ENCODE assay signal across 8 mouse cellular contexts in genomic region chr1:51596935-51597820, GRCm38 (mm10).
A peak's percentile ranks its signal among the peaks of the same experiment; 100 is the strongest.
DNase-seq lines count a peak whose midpoint lies in the region; ATAC-seq and TF ChIP-seq lines count a peak whose summit lies in the region.

No protein-coding gene starts in this region.

- no peak overlapping the region for H3K4me3 ChIP-seq in forebrain, embryonic 15.5 days
- no peak overlapping the region for H3K4me3 ChIP-seq in liver, postnatal 0 days (ENCODE audit: low read depth, low read length)
- H3K4me3 ChIP-seq in neural tube, embryonic 14.5 days (ENCODE audit: low read depth, low read length), result no peak overlapping the region

- no peak for TF ChIP-seq EP300 in liver, postnatal 0 days (IDR thresholded peaks at IDR 0.05; ENCODE audit: low read depth)

- peak; percentile 94 for ATAC-seq in forebrain, embryonic 15.5 days (replicated peaks)
- ATAC-seq in liver, postnatal 0 days, result peak; percentile 82
- ATAC-seq in neural tube, embryonic 14.5 days (ENCODE audit: low read depth), result peak; percentile 94

- intact Hi-C loops in heart, postnatal 25 days (cut with DNase I), result loop anchor here (1.0 to 5.0 kb wide), 2 partner anchors 138 to 635 kb away; no protein-coding TSS in a partner anchor

- H3K4me2 ChIP-seq in forebrain, embryonic 15.5 days (replicated peaks), result no peak overlapping the region
- peak overlapping the region; percentile 29 for H3K4me2 ChIP-seq in liver, postnatal 0 days (ENCODE audit: low read depth, low read length)
- H3K4me2 ChIP-seq in neural tube, embryonic 14.5 days (ENCODE audit: low read depth, low read length), result no peak overlapping the region

- no peaks in the 10 kb centered on the region for H3K36me3 ChIP-seq in forebrain, embryonic 15.5 days
- no peaks in the 10 kb centered on the region for H3K36me3 ChIP-seq in liver, postnatal 0 days (replicated peaks; ENCODE audit: insufficient read depth, low read length)
- H3K36me3 ChIP-seq in neural tube, embryonic 14.5 days (ENCODE audit: control insufficient read depth, insufficient read depth, low read length), result no peaks in the 10 kb centered on the region

- no peak overlapping the region for H3K9ac ChIP-seq in forebrain, embryonic 15.5 days (replicated peaks)
- H3K9ac ChIP-seq in liver, postnatal 0 days (replicated peaks), result no peak overlapping the region
- H3K9ac ChIP-seq in neural tube, embryonic 14.5 days (replicated peaks; ENCODE audit: low read depth, low read length), result no peak overlapping the region

- no peaks in the 10 kb centered on the region for H3K4me1 ChIP-seq in forebrain, embryonic 15.5 days
- H3K4me1 ChIP-seq in liver, postnatal 0 days (ENCODE audit: insufficient read depth), result no peaks in the 10 kb centered on the region
- no peaks in the 10 kb centered on the region for H3K4me1 ChIP-seq in neural tube, embryonic 14.5 days (ENCODE audit: control insufficient read depth, insufficient read depth, low read length)

- WGBS in forebrain, embryonic 15.5 days, result 60% methylated on average over 18 of the region's 18 CpGs
- 18% methylated on average over 18 of the region's 18 CpGs for WGBS in liver, postnatal 0 days (ENCODE audit: insufficient replicate concordance)
- WGBS in neural tube, embryonic 14.5 days, result 48% methylated on average over 18 of the region's 18 CpGs

- no peaks in the 10 kb centered on the region for H3K9me3 ChIP-seq in forebrain, embryonic 15.5 days
- H3K9me3 ChIP-seq in liver, postnatal 0 days (ENCODE audit: low read length), result no peaks in the 10 kb centered on the region
- H3K9me3 ChIP-seq in neural tube, embryonic 14.5 days (ENCODE audit: control insufficient read depth, low read length), result no peaks in the 10 kb centered on the region

- H3K27ac ChIP-seq in forebrain, embryonic 15.5 days (replicated peaks), result no peak overlapping the region
- no peak overlapping the region for H3K27ac ChIP-seq in liver, postnatal 0 days (ENCODE audit: low read depth)
- no peak overlapping the region for H3K27ac ChIP-seq in neural tube, embryonic 14.5 days (ENCODE audit: low read depth, low read length)

- TF ChIP-seq CTCF in liver, postnatal 0 days (IDR thresholded peaks at IDR 0.05; ENCODE audit: low read depth), result peak; percentile 94

- H3K27me3 ChIP-seq in forebrain, embryonic 15.5 days, result no peaks in the 10 kb centered on the region
- H3K27me3 ChIP-seq in liver, postnatal 0 days (ENCODE audit: insufficient read depth, low read length), result no peaks in the 10 kb centered on the region
- H3K27me3 ChIP-seq in neural tube, embryonic 14.5 days (ENCODE audit: control insufficient read depth, insufficient read depth, low read length), result no peaks in the 10 kb centered on the region

- DNase-seq in ES-CJ7 (ENCODE audit: low read depth, low spot score), result peak; percentile 93
- DNase-seq in cerebellum, adult 11 months, result peak; percentile 79
- DNase-seq in heart, postnatal 25 days (ENCODE audit: low spot score), result peak; percentile 29
- peak; percentile 93 for DNase-seq in layer of hippocampus, adult 11-12 months (ENCODE audit: low spot score)
- peak; percentile 86 for DNase-seq in liver, postnatal 0 days
- DNase-seq in testis, postnatal 10 days (ENCODE audit: low spot score), result peak; percentile 89

Comparison
In these comparisons a context has a peak if more than half of its experiments do, and no peak if none do; other contexts are left out.
1. DNase-seq: peak in every context shown above with its lines; median percentile 93 in ES-CJ7; 93 in layer of hippocampus, adult 11-12 months; 89 in testis, postnatal 10 days; 86 in liver, postnatal 0 days; 79 in cerebellum, adult 11 months; 29 in heart, postnatal 25 days.